Mouse (Mus musculus): ENCODE data around the gene Hspb9.

Hspb9 gene

GRCm38 (mm10) chr11:100728601-100729000 is 15.0 kb downstream of the Hspb9 start:
- no peak for DNase-seq (ENCODE audit: extremely low read depth, insufficient read length, low spot score)

DNA sequence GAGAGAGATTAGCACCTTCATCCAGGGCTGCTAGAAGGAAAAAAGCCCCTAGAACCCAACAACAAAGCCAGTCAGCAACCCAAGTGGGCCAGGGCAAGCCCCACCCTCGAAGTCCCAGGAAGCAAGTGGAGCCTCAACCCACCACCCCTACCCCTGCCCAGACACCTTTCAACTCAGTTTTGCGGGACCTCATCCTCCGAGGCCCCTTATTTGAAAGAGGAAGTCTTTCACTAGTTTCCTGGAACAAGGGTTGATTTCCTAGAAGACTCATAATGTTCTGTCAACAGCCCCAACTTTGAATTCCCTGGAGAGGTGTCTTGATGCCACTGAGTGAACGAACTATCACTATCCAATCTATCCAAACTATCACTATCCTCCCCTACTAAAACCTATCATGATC is 16.3 kb downstream of the Hspb9 start:
- no peak for DNase-seq (ENCODE audit: extremely low read depth, insufficient read length, low spot score)

DNA sequence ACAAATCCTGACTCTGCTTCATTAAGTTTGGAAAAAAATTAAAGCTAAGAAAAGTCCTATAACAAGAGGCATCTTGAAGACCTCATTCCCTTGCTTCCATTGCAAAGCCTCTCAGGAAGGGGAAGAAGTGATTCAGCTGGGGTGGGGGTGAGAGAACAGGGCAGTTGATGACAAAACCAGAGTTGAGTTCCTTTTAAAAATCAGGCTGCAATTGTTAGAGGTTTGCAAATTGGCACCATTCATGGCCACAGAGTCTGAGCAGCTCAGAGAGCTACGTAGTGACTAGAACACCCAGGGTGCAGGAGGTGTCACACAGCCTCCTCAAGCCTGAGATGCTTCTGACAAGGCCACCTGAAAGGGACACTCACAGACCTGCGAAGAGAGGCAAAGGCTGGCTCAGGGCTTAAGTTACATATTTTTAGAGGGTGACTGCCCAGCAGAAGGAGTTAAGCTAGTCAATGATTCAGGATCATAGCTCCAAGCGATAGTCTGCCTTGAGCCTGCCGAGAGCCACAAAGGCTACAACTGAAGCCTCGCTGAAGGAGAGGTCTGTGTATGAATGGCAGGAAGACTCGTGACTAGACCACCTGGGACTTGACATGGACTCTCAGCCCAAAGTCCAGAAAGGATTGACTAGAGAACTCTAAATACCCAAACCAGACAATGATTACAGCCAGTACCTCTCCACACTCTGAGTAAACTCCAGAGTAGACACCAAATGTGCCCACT is 17.0 kb downstream of the Hspb9 start:
- DNase-seq (ENCODE audit: extremely low read depth, insufficient read length, low spot score): no peak

DNA sequence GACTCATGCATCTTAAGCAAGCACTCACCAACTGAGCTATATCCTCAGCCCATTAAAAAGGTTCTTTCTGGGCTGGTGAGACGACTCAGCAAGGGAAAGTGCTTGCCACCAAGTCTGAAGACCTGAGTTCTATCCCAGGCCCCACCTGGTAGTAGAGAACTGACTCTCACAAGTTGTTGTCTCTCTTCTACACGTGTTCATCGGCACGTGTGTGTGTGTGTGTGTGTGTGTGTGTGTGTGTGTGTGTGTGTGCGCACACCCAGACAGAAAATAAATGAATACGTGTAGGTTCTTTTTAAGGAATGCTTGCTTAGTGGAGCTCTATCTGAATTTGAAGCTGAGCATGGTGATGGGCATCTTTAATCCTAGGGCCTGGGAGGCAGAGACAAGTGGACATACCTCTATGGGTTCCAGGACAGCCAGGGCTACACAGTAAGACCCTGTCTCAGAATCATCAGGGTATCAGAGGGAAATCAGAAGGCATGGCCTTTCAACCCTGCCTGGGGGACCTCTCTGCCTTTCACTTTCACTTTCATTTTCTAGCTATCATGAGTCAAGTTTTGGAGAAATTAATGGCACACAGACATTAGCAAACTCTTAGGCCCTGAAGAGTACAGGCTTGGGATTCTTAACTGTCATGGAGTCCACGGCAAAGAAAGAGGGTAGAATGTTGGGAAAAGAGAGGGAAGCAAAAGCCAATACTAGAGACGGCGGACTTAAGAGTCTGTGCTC is 21.6 kb downstream of the Hspb9 start:
- no peak for DNase-seq (ENCODE audit: extremely low read depth, insufficient read length, low spot score)

GRCm38 (mm10) chr11:100735954-100736745 is 22.5 kb downstream of the Hspb9 start:
- no peak for DNase-seq (ENCODE audit: extremely low read depth, insufficient read length, low spot score)

- no peak for DNase-seq (ENCODE audit: extremely low read depth, insufficient read length, low spot score)
These were observed 23.1 kb downstream of the Hspb9 start for GRCm38 (mm10) chr11:100736746-100737080.

DNA sequence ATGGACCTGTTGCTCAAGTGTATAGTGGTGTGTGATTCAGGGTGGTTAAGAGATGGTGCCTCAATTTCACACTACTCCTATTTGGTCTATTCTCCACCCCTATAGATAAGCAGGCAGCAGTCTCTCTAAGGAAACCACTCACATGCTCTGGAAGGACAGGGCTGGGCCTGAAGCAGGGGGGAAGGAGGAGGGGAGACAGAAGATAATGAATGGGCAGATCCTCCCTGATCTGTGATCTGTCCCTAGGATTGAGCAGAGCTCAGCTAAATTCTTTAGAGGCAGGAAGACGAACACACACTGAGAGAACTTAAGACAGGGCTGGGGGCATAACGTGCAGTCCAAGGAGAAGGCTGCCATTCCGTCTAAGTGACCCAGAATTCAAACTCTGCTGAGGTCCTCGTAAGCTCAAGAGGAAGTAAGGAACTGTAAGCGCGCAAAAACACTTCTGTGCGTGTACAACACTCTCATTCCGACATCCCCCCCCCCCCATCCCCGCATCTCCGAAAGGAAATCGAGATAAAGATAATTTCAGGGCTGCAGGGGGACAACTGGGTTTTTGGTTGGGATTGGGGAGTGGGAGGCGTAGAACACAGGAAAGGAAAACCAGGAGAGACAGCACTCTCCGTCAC is 23.6 kb downstream of the Hspb9 start:
- no peak for DNase-seq (ENCODE audit: extremely low read depth, insufficient read length, low spot score)

- peak; percentile 99 for DNase-seq (ENCODE audit: extremely low read depth, insufficient read length, low spot score)
These were observed 24.5 kb downstream of the Hspb9 start, which contains the start of gene Rab5c for GRCm38 (mm10) chr11:100738066-100738604. TSS of gene Rab5c (minus strand) at chr11:100738215.

DNA sequence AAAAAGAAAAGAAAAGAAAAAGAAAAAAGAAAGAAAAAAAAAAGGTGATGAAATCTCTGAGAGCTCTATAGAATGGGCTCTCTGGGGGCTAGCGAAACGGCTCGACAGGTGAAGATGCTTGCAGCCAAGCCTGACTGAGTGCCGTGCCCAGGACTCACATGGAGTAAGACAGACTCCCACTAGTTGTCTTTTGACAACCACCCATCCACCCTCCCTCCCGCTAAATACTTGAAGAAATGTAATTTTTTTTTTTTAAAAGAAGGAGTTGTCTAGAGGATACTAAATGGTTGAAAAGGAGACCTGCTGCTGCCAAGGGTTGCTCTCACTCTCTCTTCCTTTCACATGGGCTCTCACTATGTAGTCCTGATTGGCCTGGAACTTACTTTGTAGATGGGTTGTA is 25.1 kb downstream of the Hspb9 start:
- no peak for DNase-seq (ENCODE audit: extremely low read depth, insufficient read length, low spot score)

DNA sequence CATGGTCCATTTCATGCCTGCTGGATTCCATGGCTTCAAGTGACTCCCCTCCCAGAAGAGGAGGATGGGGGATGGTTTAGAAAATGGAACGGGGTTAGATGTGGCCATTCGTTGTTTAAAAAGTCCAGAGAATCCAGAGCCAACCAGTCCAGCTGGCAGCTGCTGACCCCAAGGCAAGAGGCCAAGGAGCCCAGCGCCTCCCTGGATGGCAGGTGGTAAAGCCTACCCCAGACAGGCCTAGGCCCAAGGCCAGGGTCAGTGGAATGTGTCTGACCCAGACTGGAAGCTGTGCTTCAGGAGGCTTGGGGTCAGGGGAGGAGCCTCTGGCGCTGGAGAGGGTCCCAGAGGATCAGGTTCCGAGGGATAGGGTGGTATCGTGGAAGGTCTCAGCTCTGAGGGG is 27.7 kb downstream of the Hspb9 start:
- no peak for DNase-seq (ENCODE audit: extremely low read depth, insufficient read length, low spot score)

DNA sequence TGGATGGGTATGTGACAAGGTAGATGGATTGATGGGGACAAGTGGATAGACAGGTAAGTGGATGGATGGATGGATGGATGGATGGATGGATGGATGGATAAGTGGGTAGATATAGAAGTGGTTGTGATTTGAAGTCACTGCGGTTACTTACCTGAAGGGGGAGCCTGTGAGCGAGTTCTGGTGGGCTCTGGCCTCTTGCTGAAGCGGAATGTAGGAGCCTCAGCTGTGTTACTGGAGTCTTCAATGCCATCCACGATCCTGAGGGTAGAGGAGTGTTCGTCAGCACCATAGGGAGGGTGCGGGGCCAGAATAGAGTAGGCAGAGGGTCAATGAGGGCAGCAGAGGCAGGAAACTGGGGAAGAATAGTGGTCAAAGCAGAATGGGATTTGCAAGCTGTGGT is 31.4 kb downstream of the Hspb9 start:
- DNase-seq (ENCODE audit: extremely low read depth, insufficient read length, low spot score): no peak

DNA sequence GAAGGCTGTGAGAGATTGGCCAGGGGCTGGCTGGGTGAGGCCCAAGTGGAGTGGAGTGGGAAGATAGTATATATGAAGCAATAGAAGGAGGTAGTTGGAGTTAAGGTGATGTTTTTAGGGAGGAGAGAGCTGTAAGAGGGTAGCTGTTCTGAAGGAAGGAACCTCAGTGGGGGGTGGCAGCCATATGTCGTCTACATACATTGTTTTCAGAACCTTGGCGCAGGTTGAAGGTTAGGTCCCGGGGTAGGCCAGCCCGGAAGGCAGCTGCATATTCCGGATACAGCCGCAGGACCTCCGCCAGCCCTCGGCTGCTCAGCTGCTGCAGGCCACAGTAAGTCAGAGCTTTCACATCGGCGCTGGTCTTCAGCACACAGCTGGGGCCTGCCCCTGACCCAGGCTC is 32.9 kb downstream of the Hspb9 start:
- DNase-seq (ENCODE audit: extremely low read depth, insufficient read length, low spot score): no peak

DNA sequence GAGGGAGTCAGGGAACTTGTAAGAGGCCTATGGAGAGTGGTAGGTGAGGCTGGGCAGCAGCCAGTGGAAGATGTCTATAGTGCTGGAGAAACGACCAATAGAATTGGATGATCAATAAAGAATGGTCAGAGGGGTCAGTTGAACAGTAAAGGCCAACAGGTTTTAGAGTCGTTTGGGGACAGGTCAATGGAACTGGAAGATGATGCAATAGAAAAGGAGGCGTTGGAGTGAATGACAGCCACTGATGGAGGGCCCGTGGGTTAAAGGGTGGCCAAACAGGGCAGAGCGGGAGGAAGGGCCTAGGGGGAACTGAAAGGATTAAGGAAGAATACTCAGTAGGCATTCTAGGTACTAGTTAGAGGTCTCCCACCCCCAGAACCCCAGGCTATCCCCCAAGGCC is 33.5 kb downstream of the Hspb9 start:
- no peak for DNase-seq (ENCODE audit: extremely low read depth, insufficient read length, low spot score)

DNA sequence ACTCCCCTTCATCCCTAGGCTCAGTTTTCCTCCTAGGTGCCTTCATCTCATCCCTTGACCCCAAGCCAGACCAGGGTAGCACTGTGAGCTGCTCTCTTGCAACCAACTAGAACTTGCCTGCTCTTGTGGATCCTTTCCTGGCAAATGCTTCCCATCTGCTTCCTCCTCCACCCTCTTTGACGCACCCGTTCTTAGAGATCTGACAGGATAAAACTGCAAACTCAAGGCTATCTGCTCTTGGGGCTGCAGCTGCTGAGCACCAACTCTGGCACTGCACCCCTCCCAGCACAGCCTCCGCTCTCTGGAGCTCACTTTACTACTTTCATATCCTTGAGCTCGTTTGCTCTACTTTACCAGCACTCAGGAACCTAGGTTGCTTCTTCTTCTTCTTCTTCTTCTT is 35.0 kb downstream of the Hspb9 start:
- no peak for DNase-seq (ENCODE audit: extremely low read depth, insufficient read length, low spot score)

- no peak for DNase-seq (ENCODE audit: extremely low read depth, insufficient read length, low spot score)
These were observed 35.8 kb downstream of the Hspb9 start for GRCm38 (mm10) chr11:100749469-100749868.

- no peak for DNase-seq (ENCODE audit: extremely low read depth, insufficient read length, low spot score)
These were observed 36.5 kb downstream of the Hspb9 start for GRCm38 (mm10) chr11:100750127-100750526.

- DNase-seq (ENCODE audit: extremely low read depth, insufficient read length, low spot score): no peak
These were observed 38.6 kb downstream of the Hspb9 start for GRCm38 (mm10) chr11:100752294-100752693.

DNA sequence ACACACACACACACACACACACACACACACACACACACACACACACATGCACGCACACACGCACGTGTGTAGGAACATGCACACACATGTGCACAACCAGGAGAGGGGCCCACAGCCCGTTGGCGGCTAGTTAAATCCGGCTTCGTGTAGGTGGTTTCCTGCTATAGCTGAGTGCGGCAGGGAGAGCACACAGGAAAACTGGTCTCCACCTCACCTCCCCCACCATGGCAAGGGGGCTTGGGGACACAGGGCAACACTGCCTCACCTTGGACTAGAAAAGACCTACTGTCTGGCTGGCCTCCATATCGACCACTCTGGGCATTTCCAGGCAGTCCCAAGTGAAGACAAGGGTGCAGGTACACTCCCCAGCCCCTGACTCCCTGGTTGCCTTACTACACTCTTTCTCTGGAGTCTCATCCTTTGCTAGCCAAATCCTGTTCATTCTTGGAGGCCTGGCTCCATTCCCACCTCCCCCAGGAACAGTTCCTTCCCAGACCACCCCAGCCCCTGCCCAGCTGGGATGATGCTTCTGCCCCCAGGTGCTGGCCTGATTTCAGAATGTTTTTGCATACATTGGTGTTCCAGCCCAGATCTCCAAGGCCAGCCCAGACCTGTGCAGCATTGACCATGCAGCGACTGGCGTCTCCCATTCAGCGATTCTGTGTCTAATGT is 40.5 kb downstream of the Hspb9 start:
- no peak for DNase-seq (ENCODE audit: extremely low read depth, insufficient read length, low spot score)

GRCm38 (mm10) chr11:100754693-100755057 is 41.0 kb downstream of the Hspb9 start:
- no peak for DNase-seq (ENCODE audit: extremely low read depth, insufficient read length, low spot score)

- DNase-seq (ENCODE audit: extremely low read depth, insufficient read length, low spot score): no peak
These were observed 42.8 kb downstream of the Hspb9 start for GRCm38 (mm10) chr11:100756476-100756875.

All from 3134 (cell line).